Mouse (Mus musculus): ENCODE data around the gene Dhdh. TPM values are rescaled to one million over a fixed set of nuclear protein-coding genes. Genes with fewer than 3 reads are reported as not detected.
"Not testable (repeated sequence)": the region's sequence is repeated elsewhere in the genome, so short reads cannot be mapped to it uniquely, and the experiment has no call there.

The Dhdh gene
- polyA plus RNA-seq, 1 experiment from 2014 or later: 5.8 TPM

- H3K4me2 ChIP-seq: no peak overlapping the region
- ATAC-seq (replicated peaks; ENCODE audit: low FRiP score): no peak
- peaks cover 48% of the 10 kb centered on the region for H3K4me1 ChIP-seq (replicated peaks; ENCODE audit: control insufficient read depth, insufficient read depth, low read length)
- H3K27me3 ChIP-seq (replicated peaks; ENCODE audit: control insufficient read depth, insufficient read depth, low read length): no peaks in the 10 kb centered on the region
- no peaks in the 10 kb centered on the region for H3K9me3 ChIP-seq (ENCODE audit: control insufficient read depth, low read length)
- no peak for DNase-seq (ENCODE audit: low spot score)
- no peak overlapping the region for H3K4me3 ChIP-seq (ENCODE audit: low read depth, low read length)
- 94% methylated on average over 16 of the region's 16 CpGs for WGBS
- peaks cover 4% of the 10 kb centered on the region; the same call in 1 of the 2 replicates for H3K36me3 ChIP-seq (ENCODE audit: control insufficient read depth, insufficient read depth, low read length)
- H3K27ac ChIP-seq (ENCODE audit: low read depth, low read length): no peak overlapping the region
- H3K9ac ChIP-seq (ENCODE audit: low read depth, low read length): no peak overlapping the region
Observed at GRCm38 (mm10) chr7:45518618-45519017, 30.0 kb upstream of the Dhdh start.

DNA sequence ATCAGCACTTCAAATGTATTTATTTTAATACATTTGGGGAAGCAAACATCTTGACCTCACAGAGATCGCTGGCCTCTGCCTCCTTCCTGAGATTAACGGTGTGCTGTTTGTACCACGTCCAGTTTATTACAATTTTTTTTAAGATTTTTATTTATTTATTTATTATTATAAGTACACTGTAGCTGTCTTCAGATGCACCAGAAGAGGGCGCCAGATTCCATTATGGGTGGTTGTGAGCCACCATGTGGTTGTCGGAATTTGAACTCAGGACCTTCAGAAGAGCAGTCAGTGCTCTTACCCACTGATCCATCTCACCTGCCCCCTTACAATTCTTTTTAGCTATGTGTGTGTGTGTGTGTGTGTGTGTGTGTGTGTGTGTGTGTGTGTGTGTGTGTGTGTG lies 28.2 kb upstream of the Dhdh start:
- ATAC-seq (replicated peaks; ENCODE audit: low FRiP score); H3K27ac ChIP-seq (ENCODE audit: low read depth, low read length); H3K9ac ChIP-seq (ENCODE audit: low read depth, low read length); H3K4me3 ChIP-seq (ENCODE audit: low read depth, low read length); H3K4me2 ChIP-seq; DNase-seq (ENCODE audit: low spot score); H3K27me3 ChIP-seq (replicated peaks; ENCODE audit: control insufficient read depth, insufficient read depth, low read length); H3K36me3 ChIP-seq (ENCODE audit: control insufficient read depth, insufficient read depth, low read length); H3K9me3 ChIP-seq (ENCODE audit: control insufficient read depth, low read length): not testable (repeated sequence)
- WGBS: 63% methylated on average over 5 of the region's 5 CpGs
- H3K4me1 ChIP-seq (replicated peaks; ENCODE audit: control insufficient read depth, insufficient read depth, low read length): peaks cover 34% of the 10 kb centered on the region

DNA sequence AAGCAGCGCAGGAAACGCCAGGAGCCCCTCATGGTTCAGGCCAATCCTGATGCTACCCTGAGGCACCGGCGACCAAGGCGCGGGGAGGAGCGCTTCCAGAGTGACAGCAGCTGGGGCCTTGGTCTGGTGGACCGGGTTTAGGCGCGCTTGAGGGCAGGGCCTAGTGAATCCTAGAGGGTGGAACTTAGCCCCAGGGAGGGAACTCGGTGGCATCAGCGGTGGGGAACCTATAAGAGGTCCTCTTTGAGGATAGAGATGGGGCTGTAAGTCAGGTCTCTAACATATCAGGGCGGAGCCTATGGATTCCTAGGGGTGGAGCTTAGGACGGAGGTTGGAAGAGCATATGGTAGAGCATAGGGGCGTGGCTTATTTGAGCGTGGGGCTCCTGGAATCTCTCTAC lies 26.8 kb upstream of the Dhdh start:
- DNase-seq (ENCODE audit: low spot score): peak; percentile 67
- H3K27ac ChIP-seq (ENCODE audit: low read depth, low read length): peak overlapping the region; percentile 77
- H3K9ac ChIP-seq (ENCODE audit: low read depth, low read length): peak overlapping the region; percentile 46
- peaks cover 29% of the 10 kb centered on the region for H3K4me1 ChIP-seq (replicated peaks; ENCODE audit: control insufficient read depth, insufficient read depth, low read length)
- H3K4me2 ChIP-seq: peak overlapping the region; percentile 59
- H3K4me3 ChIP-seq (ENCODE audit: low read depth, low read length): peak overlapping the region; percentile 18
- 17% methylated on average over 16 of the region's 16 CpGs for WGBS
- H3K27me3 ChIP-seq (replicated peaks; ENCODE audit: control insufficient read depth, insufficient read depth, low read length): no peaks in the 10 kb centered on the region
- H3K9me3 ChIP-seq (ENCODE audit: control insufficient read depth, low read length): no peaks in the 10 kb centered on the region
- no peaks in the 10 kb centered on the region for H3K36me3 ChIP-seq (ENCODE audit: control insufficient read depth, insufficient read depth, low read length)
- peak; percentile 85 for ATAC-seq (replicated peaks; ENCODE audit: low FRiP score)

DNA sequence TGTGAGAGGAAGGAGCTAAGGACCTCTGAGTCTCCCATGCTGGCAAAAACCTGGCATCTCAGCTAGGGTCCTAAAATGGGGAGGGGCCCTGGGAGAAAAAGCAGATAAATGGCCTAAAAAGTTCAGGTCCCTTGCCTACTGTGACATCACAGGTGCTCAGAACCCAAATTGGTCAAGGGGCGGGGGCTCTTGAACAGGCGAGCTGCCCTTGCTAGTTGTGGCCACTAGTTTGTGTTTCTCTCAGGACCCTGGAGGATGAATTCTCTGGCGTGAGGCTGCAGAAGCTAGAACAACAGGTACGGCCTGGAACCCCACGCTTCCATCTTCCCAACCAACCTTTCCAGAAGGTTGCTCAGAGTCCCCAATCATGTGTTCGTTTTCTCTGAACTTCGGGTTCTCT lies 25.8 kb upstream of the Dhdh start:
- ATAC-seq (replicated peaks; ENCODE audit: low FRiP score): no peak
- no peak for DNase-seq (ENCODE audit: low spot score)
- 86% methylated on average over 7 of the region's 7 CpGs for WGBS
- Histone ChIP-seq H3K9me3 (ENCODE audit: control insufficient read depth, low read length) (no peaks in the 10 kb centered on the region), H3K4me1 (replicated peaks; ENCODE audit: control insufficient read depth, insufficient read depth, low read length) (peaks cover 25% of the 10 kb centered on the region), H3K9ac (ENCODE audit: low read depth, low read length) (no peak overlapping the region), H3K36me3 (ENCODE audit: control insufficient read depth, insufficient read depth, low read length) (no peaks in the 10 kb centered on the region), H3K4me3 (ENCODE audit: low read depth, low read length) (no peak overlapping the region), H3K4me2 (no peak overlapping the region; the same call in 1 of the 2 replicates), H3K27me3 (replicated peaks; ENCODE audit: control insufficient read depth, insufficient read depth, low read length) (no peaks in the 10 kb centered on the region), H3K27ac (ENCODE audit: low read depth, low read length) (peak overlapping the region; percentile 77; the same call in 1 of the 2 replicates)

DNA sequence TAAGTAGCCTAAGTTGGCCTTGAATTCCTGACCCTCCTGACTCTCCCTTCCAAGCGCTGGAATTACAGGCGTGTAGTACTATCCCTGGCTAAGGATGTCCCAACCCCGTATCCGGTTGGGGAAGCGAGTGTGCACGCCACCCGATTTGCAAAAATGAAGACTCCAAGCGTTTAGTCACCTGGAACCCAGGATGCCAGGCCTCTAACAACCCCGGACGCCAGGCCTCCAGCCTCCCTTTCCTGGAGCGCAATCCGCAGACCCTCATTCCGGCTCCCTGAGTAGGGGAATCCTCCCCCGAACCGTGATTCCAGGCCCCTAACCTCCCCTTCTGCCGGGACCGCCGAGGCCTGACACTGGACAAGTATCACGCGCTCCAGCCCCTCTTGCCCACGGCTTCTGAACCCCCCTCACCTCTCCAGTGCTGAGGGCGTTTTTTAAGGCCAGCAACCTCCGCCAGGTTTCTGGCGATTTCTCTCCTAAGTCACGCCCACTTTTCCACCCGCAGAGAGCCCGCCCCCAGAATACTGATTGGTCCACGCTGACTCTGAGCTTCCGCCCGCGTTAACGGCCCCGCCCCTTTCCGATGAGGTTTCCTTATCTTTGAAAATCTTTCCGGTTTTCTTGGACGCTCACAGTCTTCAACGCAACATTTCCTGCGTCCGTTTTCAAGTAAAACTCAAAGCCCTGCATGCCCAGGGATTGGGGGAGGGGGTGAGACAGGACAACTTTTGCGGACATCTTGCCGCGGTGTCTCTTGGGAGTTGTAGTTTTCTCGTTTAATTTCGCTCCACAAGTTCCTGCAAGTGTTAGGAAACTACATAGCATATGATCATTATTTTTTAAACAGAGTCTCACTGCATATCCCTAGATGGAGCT lies 21.5 kb upstream of the Dhdh start, which contains the start of gene Nucb1:
TSS of gene Nucb1 (minus strand) at position 495 of the 876 bp plus-strand sequence.
- peaks cover 6% of the 10 kb centered on the region; the same call in 1 of the 2 replicates for H3K36me3 ChIP-seq (ENCODE audit: control insufficient read depth, insufficient read depth, low read length)
- ATAC-seq (replicated peaks; ENCODE audit: low FRiP score): peak; percentile 76
- no peaks in the 10 kb centered on the region for H3K9me3 ChIP-seq (ENCODE audit: control insufficient read depth, low read length)
- no peaks in the 10 kb centered on the region for H3K27me3 ChIP-seq (replicated peaks; ENCODE audit: control insufficient read depth, insufficient read depth, low read length)
- peak within 1 kb of the TSS; percentile 99 for H3K4me2 ChIP-seq
- WGBS: under 1% methylated on average over 44 of the region's 44 CpGs
- H3K9ac ChIP-seq (ENCODE audit: low read depth, low read length): peak within 1 kb of the TSS; percentile 72
- DNase-seq (ENCODE audit: low spot score): peak; percentile 95
- H3K27ac ChIP-seq (ENCODE audit: low read depth, low read length): peak within 1 kb of the TSS; percentile 84
- peaks cover 24% of the 10 kb centered on the region for H3K4me1 ChIP-seq (replicated peaks; ENCODE audit: control insufficient read depth, insufficient read depth, low read length)
- peak within 1 kb of the TSS; percentile 67 for H3K4me3 ChIP-seq (ENCODE audit: low read depth, low read length)

GRCm38 (mm10) chr7:45509181-45509882 lies 20.7 kb upstream of the Dhdh start:
- H3K27ac ChIP-seq (ENCODE audit: low read depth, low read length): peak overlapping the region; percentile 84
- H3K4me1 ChIP-seq (replicated peaks; ENCODE audit: control insufficient read depth, insufficient read depth, low read length): peaks cover 18% of the 10 kb centered on the region
- DNase-seq (ENCODE audit: low spot score) (no peak), ATAC-seq (replicated peaks; ENCODE audit: low FRiP score) (peak; percentile 21)
- H3K4me3 ChIP-seq (ENCODE audit: low read depth, low read length): peak overlapping the region; percentile 67
- no peaks in the 10 kb centered on the region for H3K9me3 ChIP-seq (ENCODE audit: control insufficient read depth, low read length)
- H3K27me3 ChIP-seq (replicated peaks; ENCODE audit: control insufficient read depth, insufficient read depth, low read length): no peaks in the 10 kb centered on the region
- H3K9ac ChIP-seq (ENCODE audit: low read depth, low read length): peak overlapping the region; percentile 72
- WGBS: 25% methylated on average over 19 of the region's 19 CpGs
- H3K4me2 ChIP-seq: peak overlapping the region; percentile 99
- H3K36me3 ChIP-seq (ENCODE audit: control insufficient read depth, insufficient read depth, low read length): peaks cover 6% of the 10 kb centered on the region; the same call in 1 of the 2 replicates

DNA sequence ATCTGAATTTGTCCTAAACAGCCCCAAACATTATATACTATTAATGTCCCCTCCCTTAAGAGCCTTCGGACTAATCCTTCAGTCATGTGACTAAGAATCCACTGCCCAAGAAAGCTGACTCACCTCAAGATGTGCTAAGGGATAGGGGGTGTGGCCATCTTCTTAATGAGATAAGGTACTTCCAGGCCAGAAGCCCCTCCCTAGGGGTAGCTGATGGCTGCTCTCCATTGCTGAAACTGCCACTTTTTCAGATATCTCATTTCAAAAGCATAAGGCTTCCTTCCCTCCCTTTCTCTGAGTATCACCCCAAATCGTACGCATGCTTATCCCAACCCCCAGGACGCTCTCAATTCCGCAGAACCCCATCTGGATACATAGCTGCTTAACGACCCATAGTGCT lies 20.0 kb upstream of the Dhdh start:
- ATAC-seq (replicated peaks; ENCODE audit: low FRiP score): peak; percentile 83

GRCm38 (mm10) chr7:45507583-45507982 lies 19.0 kb upstream of the Dhdh start:
- no peaks in the 10 kb centered on the region for H3K9me3 ChIP-seq (ENCODE audit: control insufficient read depth, low read length)
- 90% methylated on average over 6 of the region's 6 CpGs for WGBS
- DNase-seq (ENCODE audit: low spot score) (no peak), ATAC-seq (replicated peaks; ENCODE audit: low FRiP score) (no peak)
- no peak overlapping the region for H3K9ac ChIP-seq (ENCODE audit: low read depth, low read length)
- H3K27me3 ChIP-seq (replicated peaks; ENCODE audit: control insufficient read depth, insufficient read depth, low read length): no peaks in the 10 kb centered on the region
- peaks cover 12% of the 10 kb centered on the region; the same call in 1 of the 2 replicates for H3K36me3 ChIP-seq (ENCODE audit: control insufficient read depth, insufficient read depth, low read length)
- H3K4me3 ChIP-seq (ENCODE audit: low read depth, low read length): no peak overlapping the region
- no peak overlapping the region; the same call in 1 of the 2 replicates for H3K4me2 ChIP-seq
- H3K27ac ChIP-seq (ENCODE audit: low read depth, low read length): no peak overlapping the region; the same call in 1 of the 2 replicates
- H3K4me1 ChIP-seq (replicated peaks; ENCODE audit: control insufficient read depth, insufficient read depth, low read length): peaks cover 18% of the 10 kb centered on the region

More for the DNA sequence above, 20.0 kb upstream of the Dhdh start:
- Histone ChIP-seq H3K27me3 (replicated peaks; ENCODE audit: control insufficient read depth, insufficient read depth, low read length) (no peaks in the 10 kb centered on the region), H3K4me3 (ENCODE audit: low read depth, low read length) (peak overlapping the region; percentile 67), H3K4me2 (peak overlapping the region; percentile 99), H3K36me3 (ENCODE audit: control insufficient read depth, insufficient read depth, low read length) (peaks cover 6% of the 10 kb centered on the region; the same call in 1 of the 2 replicates), H3K27ac (ENCODE audit: low read depth, low read length) (peak overlapping the region; percentile 84), H3K9me3 (ENCODE audit: control insufficient read depth, low read length) (no peaks in the 10 kb centered on the region), H3K9ac (ENCODE audit: low read depth, low read length) (peak overlapping the region; percentile 72), H3K4me1 (replicated peaks; ENCODE audit: control insufficient read depth, insufficient read depth, low read length) (peaks cover 18% of the 10 kb centered on the region)
- 58% methylated on average over 6 of the region's 6 CpGs for WGBS
- DNase-seq (ENCODE audit: low spot score): no peak

Measured in liver, embryonic 11.5 days (tissue).